Mouse (Mus musculus): Measurements from ENCODE around the gene Myh10.

The Myh10 gene

DNA sequence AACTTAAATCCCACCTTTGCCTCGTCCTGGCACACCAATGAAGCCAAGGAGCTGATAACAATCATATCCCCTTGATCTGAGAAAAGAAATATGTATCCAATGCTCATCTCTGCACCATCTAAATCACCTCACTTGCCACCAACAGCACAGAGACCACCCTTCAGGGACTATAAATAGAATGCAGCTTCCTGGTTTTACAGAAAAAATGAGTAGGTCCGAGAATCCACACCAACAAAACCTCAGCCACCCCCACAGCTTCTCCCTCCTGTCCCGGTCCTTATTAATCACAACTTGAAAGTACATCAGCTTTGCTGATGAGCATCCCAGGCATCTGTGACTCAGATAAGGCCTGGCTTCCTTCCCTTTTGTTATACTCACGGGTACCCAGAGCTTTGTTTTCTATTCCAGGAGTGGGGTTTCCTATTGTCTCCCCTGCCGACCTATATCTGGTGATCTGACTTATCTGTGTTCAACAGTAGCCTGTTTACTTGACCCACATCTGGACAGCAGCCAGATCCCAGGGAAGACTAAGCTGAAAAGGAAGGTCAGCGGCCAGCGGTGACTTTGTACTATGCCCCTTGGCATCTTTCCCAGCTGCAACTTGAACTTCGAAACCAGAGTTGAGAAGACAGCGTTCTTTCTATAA, 173.3 kb downstream of the Myh10 start:
- WGBS, result 46% methylated on average over 9 of the region's 9 CpGs

All from cerebral cortex, adult 2 months (tissue).